In genomic region chr10:79766001-79766507, GRCm38 (mm10) we compare ENCODE assay signal across 7 mouse cellular contexts. TPM values are rescaled to one million over a fixed set of nuclear protein-coding genes. Genes with fewer than 3 reads are reported as not detected.
DNase-seq lines count a peak whose midpoint lies in the region; ATAC-seq lines count a peak whose summit lies in the region.

No protein-coding gene starts in this region.

- DNase-seq in lung, postnatal 14 days, result no peak
- no peak for DNase-seq in cerebellum, postnatal 4 days (ENCODE audit: low spot score in 2 of 2)
- no peak for DNase-seq in layer of hippocampus, postnatal 10 days (ENCODE audit: low spot score in 2 of 2)

- H3K4me2 ChIP-seq in lung, embryonic 16.5 days (ENCODE audit: low read depth, low read length), result peak overlapping the region; percentile 88
- H3K4me2 ChIP-seq in forebrain, embryonic 13.5 days, result peak overlapping the region; percentile 94
- H3K4me2 ChIP-seq in limb, embryonic 13.5 days (replicated peaks), result peak overlapping the region; percentile 97
- peak overlapping the region; percentile 92 for H3K4me2 ChIP-seq in stomach, embryonic 14.5 days (replicated peaks; ENCODE audit: low read depth, low read length)

- no peaks in the 10 kb centered on the region for H3K27me3 ChIP-seq in lung, embryonic 16.5 days (ENCODE audit: control insufficient read depth, insufficient read depth, low read depth, low read length)
- peaks cover 3% of the 10 kb centered on the region; the same call in 1 of the 2 replicates for H3K27me3 ChIP-seq in forebrain, embryonic 13.5 days
- no peaks in the 10 kb centered on the region for H3K27me3 ChIP-seq in limb, embryonic 13.5 days
- H3K27me3 ChIP-seq in stomach, embryonic 14.5 days (ENCODE audit: control insufficient read depth, insufficient read depth, low read length), result no peaks in the 10 kb centered on the region

- H3K27ac ChIP-seq in lung, embryonic 16.5 days (ENCODE audit: low read length), result peak overlapping the region; percentile 94
- H3K27ac ChIP-seq in forebrain, embryonic 13.5 days, result peak overlapping the region; percentile 86
- peak overlapping the region; percentile 92; the same call in 1 of the 2 replicates for H3K27ac ChIP-seq in limb, embryonic 13.5 days
- H3K27ac ChIP-seq in stomach, embryonic 14.5 days (ENCODE audit: low read length), result peak overlapping the region; percentile 87

- no peak for ATAC-seq in lung, embryonic 16.5 days (ENCODE audit: low read depth)
- no peak for ATAC-seq in forebrain, embryonic 13.5 days
- no peak for ATAC-seq in limb, embryonic 13.5 days (ENCODE audit: low FRiP score, low read depth)
- no peak for ATAC-seq in stomach, embryonic 14.5 days (ENCODE audit: insufficient number of reproducible peaks, insufficient read depth, low FRiP score, low read depth)

- H3K4me1 ChIP-seq in lung, embryonic 16.5 days (replicated peaks; ENCODE audit: control insufficient read depth, insufficient read depth, low read length), result peaks cover 16% of the 10 kb centered on the region
- H3K4me1 ChIP-seq in forebrain, embryonic 13.5 days, result peaks cover 40% of the 10 kb centered on the region
- H3K4me1 ChIP-seq in limb, embryonic 13.5 days, result peaks cover 29% of the 10 kb centered on the region
- peaks cover 26% of the 10 kb centered on the region for H3K4me1 ChIP-seq in stomach, embryonic 14.5 days (ENCODE audit: control insufficient read depth, insufficient read depth, low read length)

- peak overlapping the region; percentile 90 for H3K4me3 ChIP-seq in lung, embryonic 16.5 days (ENCODE audit: low read length)
- H3K4me3 ChIP-seq in forebrain, embryonic 13.5 days, result peak overlapping the region; percentile 76
- peak overlapping the region; percentile 96 for H3K4me3 ChIP-seq in limb, embryonic 13.5 days
- peak overlapping the region; percentile 92 for H3K4me3 ChIP-seq in stomach, embryonic 14.5 days (ENCODE audit: low read depth, low read length)

- H3K9ac ChIP-seq in lung, embryonic 16.5 days (ENCODE audit: low read length), result peak overlapping the region; percentile 93
- peak overlapping the region; percentile 94 for H3K9ac ChIP-seq in forebrain, embryonic 13.5 days
- H3K9ac ChIP-seq in limb, embryonic 13.5 days, result peak overlapping the region; percentile 94
- H3K9ac ChIP-seq in stomach, embryonic 14.5 days (replicated peaks; ENCODE audit: low read depth, low read length), result peak overlapping the region; percentile 93

- 5% methylated on average over 16 of the region's 16 CpGs for WGBS in lung, embryonic 16.5 days
- 7% methylated on average over 16 of the region's 16 CpGs for WGBS in forebrain, embryonic 13.5 days
- 8% methylated on average over 15 of the region's 16 CpGs for WGBS in limb, embryonic 13.5 days
- WGBS in stomach, embryonic 14.5 days, result 6% methylated on average over 16 of the region's 16 CpGs

- peaks cover 12% of the 10 kb centered on the region for H3K36me3 ChIP-seq in lung, embryonic 16.5 days (ENCODE audit: control insufficient read depth, insufficient read depth, low read length)
- peaks cover 18% of the 10 kb centered on the region for H3K36me3 ChIP-seq in forebrain, embryonic 13.5 days (ENCODE audit: poor library complexity, severe bottlenecking)
- peaks cover 25% of the 10 kb centered on the region for H3K36me3 ChIP-seq in limb, embryonic 13.5 days
- peaks cover 14% of the 10 kb centered on the region for H3K36me3 ChIP-seq in stomach, embryonic 14.5 days (ENCODE audit: control insufficient read depth, insufficient read depth, low read length)

- H3K9me3 ChIP-seq in lung, embryonic 16.5 days (ENCODE audit: control insufficient read depth, low read length), result no peaks in the 10 kb centered on the region
- H3K9me3 ChIP-seq in forebrain, embryonic 13.5 days (replicated peaks), result no peaks in the 10 kb centered on the region
- H3K9me3 ChIP-seq in limb, embryonic 13.5 days, result no peaks in the 10 kb centered on the region
- no peaks in the 10 kb centered on the region for H3K9me3 ChIP-seq in stomach, embryonic 14.5 days (ENCODE audit: control insufficient read depth, low read depth, low read length)

RNA-seq across cellular contexts. Expression of gene Rnf126, which starts 0.7 kb away (rescaled TPM):
- polyA plus RNA-seq in lung, embryonic 16.5 days (2015; fragmentation: Nextera tagmentation; extraction: Ambion mirVana), result 47.9 and 61.4 TPM in 2 replicates
- 70.9 and 74.8 TPM in 2 replicates for polyA plus RNA-seq in forebrain, embryonic 13.5 days (2015; fragmentation: Nextera tagmentation; extraction: Ambion mirVana)
- 93.0 and 95.4 TPM in 2 replicates for polyA plus RNA-seq in limb, embryonic 13.5 days (2015; fragmentation: Nextera tagmentation; extraction: Ambion mirVana)
- polyA plus RNA-seq in stomach, embryonic 14.5 days (2014; fragmentation: Nextera tagmentation; extraction: Ambion mirVana), result 72.1 and 77.3 TPM in 2 replicates
- total RNA-seq in layer of hippocampus, postnatal 10 days (2021), result 10 to 100 TPM; 90.8 to 97.7 TPM

RNA-seq across cellular contexts. Expression of gene Fstl3, which starts 11.0 kb away (rescaled TPM):
- 21.7 and 22.7 TPM in 2 replicates for polyA plus RNA-seq in lung, embryonic 16.5 days (2015; fragmentation: Nextera tagmentation; extraction: Ambion mirVana)
- 0.40 and 0.62 TPM in 2 replicates for polyA plus RNA-seq in forebrain, embryonic 13.5 days (2015; fragmentation: Nextera tagmentation; extraction: Ambion mirVana)
- polyA plus RNA-seq in limb, embryonic 13.5 days (2015; fragmentation: Nextera tagmentation; extraction: Ambion mirVana), result 7.0 and 7.8 TPM in 2 replicates
- polyA plus RNA-seq in stomach, embryonic 14.5 days (2014; fragmentation: Nextera tagmentation; extraction: Ambion mirVana), result 8.7 and 9.0 TPM in 2 replicates
- total RNA-seq in layer of hippocampus, postnatal 10 days (2021), result 1 to 10 TPM; 1.3 to 1.5 TPM

RNA-seq across cellular contexts. Expression of gene Fgf22, which starts 11.2 kb away (rescaled TPM):
- 0.11 and 0.29 TPM in 2 replicates for polyA plus RNA-seq in lung, embryonic 16.5 days (2015; fragmentation: Nextera tagmentation; extraction: Ambion mirVana)
- polyA plus RNA-seq in forebrain, embryonic 13.5 days (2015; fragmentation: Nextera tagmentation; extraction: Ambion mirVana), result 0.48 and 0.71 TPM in 2 replicates
- 0.34 and 0.47 TPM in 2 replicates for polyA plus RNA-seq in limb, embryonic 13.5 days (2015; fragmentation: Nextera tagmentation; extraction: Ambion mirVana)
- 0.29 and 0.39 TPM in 2 replicates for polyA plus RNA-seq in stomach, embryonic 14.5 days (2014; fragmentation: Nextera tagmentation; extraction: Ambion mirVana)
- 1 to 10 TPM; 1.2 to 1.7 TPM for total RNA-seq in layer of hippocampus, postnatal 10 days (2021)

RNA-seq across cellular contexts. Expression of gene Polrmt, which starts 19.7 kb away (rescaled TPM):
- polyA plus RNA-seq in lung, embryonic 16.5 days (2015; fragmentation: Nextera tagmentation; extraction: Ambion mirVana), result 46.2 and 47.8 TPM in 2 replicates
- polyA plus RNA-seq in forebrain, embryonic 13.5 days (2015; fragmentation: Nextera tagmentation; extraction: Ambion mirVana), result 39.1 and 43.8 TPM in 2 replicates
- 49.4 and 54.9 TPM in 2 replicates for polyA plus RNA-seq in limb, embryonic 13.5 days (2015; fragmentation: Nextera tagmentation; extraction: Ambion mirVana)
- polyA plus RNA-seq in stomach, embryonic 14.5 days (2014; fragmentation: Nextera tagmentation; extraction: Ambion mirVana), result 26.3 and 31.8 TPM in 2 replicates
- total RNA-seq in layer of hippocampus, postnatal 10 days (2021), result 10 to 100 TPM; 36.1 to 44.7 TPM

RNA-seq across cellular contexts. Expression of gene Prss57, which starts 24.7 kb away (rescaled TPM):
- 0.57 and 2.1 TPM in 2 replicates for polyA plus RNA-seq in lung, embryonic 16.5 days (2015; fragmentation: Nextera tagmentation; extraction: Ambion mirVana)
- 0.09 and 0.13 TPM in 2 replicates for polyA plus RNA-seq in forebrain, embryonic 13.5 days (2015; fragmentation: Nextera tagmentation; extraction: Ambion mirVana)
- polyA plus RNA-seq in limb, embryonic 13.5 days (2015; fragmentation: Nextera tagmentation; extraction: Ambion mirVana), result 0.11 TPM in 1 of 2 replicates, not detected in the other
- not detected in 2 replicates for polyA plus RNA-seq in stomach, embryonic 14.5 days (2014; fragmentation: Nextera tagmentation; extraction: Ambion mirVana)
- under 1 TPM; 0.21 to 0.31 TPM for total RNA-seq in layer of hippocampus, postnatal 10 days (2021)
